ENCODE assay signal across 22 mouse cellular contexts in genomic region chr14:78117268-78117667, GRCm38 (mm10). TPM values are rescaled to one million over a fixed set of nuclear protein-coding genes. Genes with fewer than 3 reads are reported as not detected.
"Had no signal": no experiment of that assay in that cellular context is flagged by ENCODE, and none has a peak within 500 bp of the region (broad histone marks: within the 10 kb centered on the region; RNA-seq: fewer than 3 reads in every experiment).

No protein-coding gene starts in this region.

- H3K4me3 ChIP-seq: midbrain, embryonic 10.5 days; midbrain, embryonic 12.5 days; myocyte; neural tube, embryonic 13.5 days; neural tube, embryonic 15.5 days had no signal

- H3K27me3 ChIP-seq: midbrain, embryonic 12.5 days; neural tube, embryonic 13.5 days; neural tube, embryonic 15.5 days had no signal

- H3K9ac ChIP-seq: lung, embryonic 14.5 days; midbrain, embryonic 12.5 days; neural tube, embryonic 13.5 days; neural tube, embryonic 15.5 days had no signal

- H3K36me3 ChIP-seq: midbrain, embryonic 10.5 days; midbrain, embryonic 12.5 days; neural tube, embryonic 13.5 days; neural tube, embryonic 15.5 days had no signal

- H3K9me3 ChIP-seq: midbrain, embryonic 10.5 days; midbrain, embryonic 12.5 days; neural tube, embryonic 13.5 days had no signal

- H3K4me2 ChIP-seq: lung, embryonic 14.5 days; midbrain, embryonic 12.5 days; neural tube, embryonic 13.5 days; neural tube, embryonic 15.5 days had no signal

- DNase-seq: lung, adult 18-20 months; lung, embryonic 14.5 days; lung, postnatal 10 days; lung, postnatal 4 days; midbrain, embryonic 14.5 days; retina, postnatal 1 day; right cerebral cortex, adult 18-20 months; right cerebral cortex, postnatal 25 days; right cerebral cortex, postnatal 4 days; spleen, adult 18-20 months; thymus, adult 18-20 months; thymus, postnatal 14 days; thymus, postnatal 36 days had no signal

- ATAC-seq: midbrain, embryonic 16.5 days had no signal

- H3K27ac ChIP-seq: midbrain, embryonic 10.5 days; midbrain, embryonic 12.5 days; neural tube, embryonic 13.5 days; neural tube, embryonic 15.5 days had no signal

RNA-seq across cellular contexts. Expression of gene Fam216b, which starts 28.5 kb away (rescaled TPM):
- polyA plus RNA-seq: lung, embryonic 14.5 days; midbrain, embryonic 10.5 days; midbrain, embryonic 12.5 days; myocyte; neural tube, embryonic 11.5 days; small intestine, adult 2 months; stomach, embryonic 14.5 days had no signal
